Mouse (Mus musculus): Measurements from ENCODE around the gene Vmn1r123. TPM values are rescaled to one million over a fixed set of nuclear protein-coding genes. Genes with fewer than 3 reads are reported as not detected.
"Not testable (repeated sequence)": the region's sequence is repeated elsewhere in the genome, so short reads cannot be mapped to it uniquely, and the experiment has no call there.

Gene Vmn1r123
- polyA plus RNA-seq (2012; rRNA removed), result not detected in 2 replicates

- DNase-seq (ENCODE audit: extremely low spot score in 1 of 2, low spot score in 1 of 2), result not testable (repeated sequence)
Measured at GRCm38 (mm10) chr7:21161885-21162284, at the start of gene Vmn1r123. Gene Vmn1r123 (plus strand): TSS chr7:21162185.

GRCm38 (mm10) chr7:21134028-21134427 is 28.0 kb upstream of the Vmn1r123 start, which contains the start of gene Vmn1r122:
Gene Vmn1r122 (minus strand): TSS chr7:21134128.
- not testable (repeated sequence) for DNase-seq (ENCODE audit: extremely low spot score in 1 of 2, low spot score in 1 of 2)

GRCm38 (mm10) chr7:21190323-21190722 is 28.3 kb downstream of the Vmn1r123 start, which contains the start of gene Gm5157:
Gene Gm5157 (minus strand): TSS chr7:21190423.
- DNase-seq (ENCODE audit: extremely low spot score in 1 of 2, low spot score in 1 of 2), result not testable (repeated sequence)

Other genes with a start within 250 kb of the Vmn1r123 start
- not detected in 2 replicates for gene Vmn1r118, start 249.8 kb upstream of the Vmn1r123 start, polyA plus RNA-seq (2012; rRNA removed)
- gene Vmn1r119, start 149.7 kb upstream of the Vmn1r123 start, polyA plus RNA-seq (2012; rRNA removed), result not detected in 2 replicates
- gene Vmn1r120, start 108.4 kb upstream of the Vmn1r123 start, polyA plus RNA-seq (2012; rRNA removed), result not detected in 2 replicates
- gene Vmn1r121, start 63.7 kb upstream of the Vmn1r123 start, polyA plus RNA-seq (2012; rRNA removed), result not detected in 2 replicates
- not detected in 2 replicates for gene Vmn1r122, start 28.1 kb upstream of the Vmn1r123 start, polyA plus RNA-seq (2012; rRNA removed)
- gene Gm5157, start 28.2 kb downstream of the Vmn1r123 start, polyA plus RNA-seq (2012; rRNA removed), result not detected in 2 replicates
- not detected in 2 replicates for gene Vmn1r124, start 98.4 kb downstream of the Vmn1r123 start, polyA plus RNA-seq (2012; rRNA removed)
- gene Vmn1r125, start 110.0 kb downstream of the Vmn1r123 start, polyA plus RNA-seq (2012; rRNA removed), result not detected in 2 replicates
- not detected in 2 replicates for gene Vmn1r126, start 139.3 kb downstream of the Vmn1r123 start, polyA plus RNA-seq (2012; rRNA removed)
- not detected in 2 replicates for gene Vmn1r127, start 157.7 kb downstream of the Vmn1r123 start, polyA plus RNA-seq (2012; rRNA removed)
- not detected in 2 replicates for gene Vmn1r128, start 187.2 kb downstream of the Vmn1r123 start, polyA plus RNA-seq (2012; rRNA removed)
- not detected in 2 replicates for gene Vmn1r129, start 199.1 kb downstream of the Vmn1r123 start, polyA plus RNA-seq (2012; rRNA removed)

Measured in frontal cortex, adult 2 months (tissue).